Mouse (Mus musculus) lung, postnatal 0 days (tissue): ENCODE measurements at regions not wholly inside any gene's neighbourhood (a gene's known extent, or its start where the extent isn't known, plus 50 kb on each side); places are given as distances from the start of the nearest gene placed in this dataset.

Experiments
- CTCF ChIP-seq: IDR thresholded peaks from 2 replicates; pipeline ENCODE4 v1.5.1; 2016; ENCODE audit warnings: antibody characterized with exemption, mild to moderate bottlenecking
- EP300 ChIP-seq: IDR thresholded peaks from 2 replicates; pipeline ENCODE4 v1.6.1; 2016; ENCODE audit warnings: antibody characterized with exemption, mild to moderate bottlenecking, control low read depth

GRCm38 (mm10) chr8:116359761-116360160, 145.0 kb upstream of the Dynlrb2 start:
- TF ChIP-seq CTCF (no peak), EP300 (no peak)
